Mouse (Mus musculus) small intestine, adult 10 weeks (tissue): ENCODE data around the gene Fthl17b. TPM values are rescaled to one million over a fixed set of nuclear protein-coding genes. Genes with fewer than 3 reads are reported as not detected.

Source experiments
- polyA plus RNA-seq: library from polyadenylated mRNA; stranded (reverse); fragments of 350-450 nt; fragmentation: Illumina TruSeq; extraction: RNeasy Lipid Tissue Mini Kit (QIAGEN cat#74804); gene quantifications from one replicate; pipeline ENCODE4 v1.2.3, GENCODE M21; 2014; ENCODE audit warnings: low replicate concordance

Fthl17b gene
- polyA plus RNA-seq, result not detected

GRCm38 (mm10) chrX:8962875-8963274 lies at the start of gene Fthl17b:
Gene Fthl17b (minus strand): TSS chrX:8962975.

GRCm38 (mm10) chrX:8986655-8987054 lies 23.9 kb upstream of the Fthl17b start, which contains the start of gene Fthl17d:
Gene Fthl17d (minus strand): TSS chrX:8986755.

DNA sequence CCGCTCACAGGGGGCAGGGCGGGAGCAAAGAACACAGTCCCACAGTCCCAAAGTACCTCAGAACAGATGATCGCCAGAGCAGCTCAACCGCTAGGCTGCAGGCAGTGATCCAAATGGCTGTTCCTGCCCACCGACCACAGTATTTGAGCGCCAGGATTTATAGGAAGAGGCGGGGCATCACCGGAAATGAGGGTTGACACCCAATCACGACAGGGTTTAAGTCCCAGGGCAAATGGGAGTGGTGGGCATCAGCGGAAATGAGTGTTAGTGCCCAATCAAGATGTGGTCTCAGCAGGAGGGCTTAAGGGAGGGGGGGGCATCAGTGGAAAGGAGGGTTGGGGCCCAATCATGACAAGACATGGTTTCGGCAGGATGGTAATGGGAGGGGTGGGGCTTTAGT lies 13.7 kb upstream of the Fthl17b start, which contains the start of gene Fthl17c:
Fthl17c (minus strand) TSS at position 101 of the 400 bp plus-strand sequence.

Other genes with a start within 250 kb of the Fthl17b start
- not detected for gene Ssx9, start 214.5 kb downstream of the Fthl17b start, polyA plus RNA-seq
- not detected for gene Ssxb5, start 159.3 kb downstream of the Fthl17b start, polyA plus RNA-seq
- gene Gm6592, start 119.0 kb downstream of the Fthl17b start, polyA plus RNA-seq, result not detected
- gene Gm5751, start 88.7 kb downstream of the Fthl17b start, polyA plus RNA-seq, result not detected
- 3.1 TPM for gene B630019K06Rik, start 70.6 kb downstream of the Fthl17b start, polyA plus RNA-seq
- not detected for gene Fthl17c, start 13.6 kb upstream of the Fthl17b start, polyA plus RNA-seq
- not detected for gene Fthl17d, start 23.8 kb upstream of the Fthl17b start, polyA plus RNA-seq
- not detected for gene Fthl17e, start 70.5 kb upstream of the Fthl17b start, polyA plus RNA-seq
- gene Fthl17f, start 100.0 kb upstream of the Fthl17b start, polyA plus RNA-seq, result not detected
- gene 4930402K13Rik, start 141.6 kb upstream of the Fthl17b start, polyA plus RNA-seq, result not detected
- gene Lancl3, start 236.9 kb upstream of the Fthl17b start, polyA plus RNA-seq, result 0.45 TPM